Mouse (Mus musculus): Measurements from ENCODE around the gene Dph1. TPM values are rescaled to one million over a fixed set of nuclear protein-coding genes. Genes with fewer than 3 reads are reported as not detected.
"Not testable (repeated sequence)": the region's sequence is repeated elsewhere in the genome, so short reads cannot be mapped to it uniquely, and the experiment has no call there.

The Dph1 gene
- polyA plus RNA-seq, 1 experiment, result 22.2 TPM

DNA sequence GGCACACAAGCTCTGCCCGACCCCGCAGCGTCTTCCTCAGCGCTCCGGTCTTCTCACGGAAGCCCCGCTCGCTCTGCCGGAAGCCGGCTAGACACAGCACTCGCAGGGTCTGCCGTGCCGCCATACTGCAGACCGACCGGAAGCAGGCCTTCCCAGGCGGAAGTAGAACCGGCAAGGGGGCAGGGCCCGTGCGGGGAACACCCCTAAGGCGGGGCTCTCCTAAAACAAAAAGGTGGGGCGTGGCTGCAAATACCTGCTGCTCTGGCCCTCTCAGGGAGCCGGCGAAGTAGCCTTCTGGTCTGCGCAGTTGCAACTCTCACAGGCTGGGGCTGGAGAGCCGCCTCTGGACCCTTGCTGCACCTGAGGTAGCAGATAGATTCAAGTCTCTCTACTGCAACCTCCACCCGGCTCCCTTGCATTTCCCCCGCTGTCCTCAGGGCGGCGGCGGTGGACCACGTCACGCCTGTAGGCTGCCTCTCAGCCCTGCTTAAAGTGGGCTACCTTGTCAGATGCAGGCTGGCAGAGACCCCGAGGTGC, 12.3 kb downstream of the Dph1 start, which contains the start of gene Ovca2:
Gene Ovca2 (minus strand): TSS at position 164 of the 537 bp plus-strand sequence.
- peak; percentile 84 to 91 for DNase-seq (ENCODE audit: extremely low spot score in 1 of 2, low spot score in 1 of 2)

DNA sequence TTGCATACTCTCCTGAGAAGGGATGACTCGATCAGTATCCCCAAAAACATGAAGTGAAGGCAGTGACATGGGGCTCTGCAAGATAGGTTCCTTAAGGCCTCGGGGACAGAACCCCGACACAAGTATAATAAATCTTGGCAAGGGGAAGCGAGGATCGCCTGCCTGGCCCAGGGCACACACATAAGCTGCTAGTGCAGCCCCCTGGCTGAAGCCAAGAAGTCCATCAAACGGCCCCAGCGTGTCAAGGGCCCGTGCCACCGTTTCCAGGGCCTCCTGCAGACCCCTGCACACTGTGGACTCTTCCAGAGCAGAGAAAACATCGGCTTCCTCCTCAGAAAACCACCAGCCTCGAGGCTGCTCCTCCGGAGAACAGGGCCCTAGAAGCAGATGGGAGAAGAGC, 13.0 kb downstream of the Dph1 start:
- DNase-seq (ENCODE audit: extremely low spot score in 1 of 2, low spot score in 1 of 2), result no peak

DNA sequence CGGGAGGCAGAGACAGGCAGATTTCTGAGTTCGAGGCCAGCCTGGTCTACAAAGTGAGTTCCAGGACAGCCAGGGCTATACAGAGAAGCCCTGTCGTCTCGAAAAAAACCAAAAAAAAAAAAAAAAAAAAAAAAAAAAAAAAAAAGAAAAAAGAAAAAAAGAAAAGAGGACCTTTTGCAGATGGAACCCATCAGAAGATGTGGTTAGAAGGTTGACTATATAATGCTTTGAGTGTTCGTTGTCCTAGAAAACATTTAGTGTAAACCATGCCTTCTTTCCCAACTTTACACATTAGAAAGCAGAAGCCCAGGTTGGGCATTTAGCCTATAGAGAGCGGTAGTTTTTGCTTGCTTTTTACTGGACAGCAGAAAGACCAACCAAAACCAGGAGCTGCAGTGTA, 16.5 kb downstream of the Dph1 start:
- not testable (repeated sequence) for DNase-seq (ENCODE audit: extremely low spot score in 1 of 2, low spot score in 1 of 2)

DNA sequence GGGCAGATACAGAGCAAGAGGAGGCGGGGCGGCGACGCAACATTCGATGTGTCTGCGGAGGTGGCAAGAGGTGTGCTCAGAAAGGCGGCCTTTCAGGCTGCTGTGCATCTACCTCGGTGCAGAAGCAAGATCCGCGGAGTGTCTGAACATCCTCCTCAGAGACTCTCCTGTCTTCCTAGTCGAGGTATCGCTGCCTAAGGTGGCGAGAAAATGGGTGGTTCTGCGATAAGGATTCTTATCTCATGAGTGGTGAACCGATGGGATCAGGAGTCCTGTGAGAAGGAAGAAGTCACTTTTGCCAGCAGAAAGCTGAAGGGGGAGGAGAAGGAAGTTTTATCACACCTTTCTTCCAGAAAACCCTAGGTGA, 17.3 kb downstream of the Dph1 start:
- no peak for DNase-seq (ENCODE audit: extremely low spot score in 1 of 2, low spot score in 1 of 2)

DNA sequence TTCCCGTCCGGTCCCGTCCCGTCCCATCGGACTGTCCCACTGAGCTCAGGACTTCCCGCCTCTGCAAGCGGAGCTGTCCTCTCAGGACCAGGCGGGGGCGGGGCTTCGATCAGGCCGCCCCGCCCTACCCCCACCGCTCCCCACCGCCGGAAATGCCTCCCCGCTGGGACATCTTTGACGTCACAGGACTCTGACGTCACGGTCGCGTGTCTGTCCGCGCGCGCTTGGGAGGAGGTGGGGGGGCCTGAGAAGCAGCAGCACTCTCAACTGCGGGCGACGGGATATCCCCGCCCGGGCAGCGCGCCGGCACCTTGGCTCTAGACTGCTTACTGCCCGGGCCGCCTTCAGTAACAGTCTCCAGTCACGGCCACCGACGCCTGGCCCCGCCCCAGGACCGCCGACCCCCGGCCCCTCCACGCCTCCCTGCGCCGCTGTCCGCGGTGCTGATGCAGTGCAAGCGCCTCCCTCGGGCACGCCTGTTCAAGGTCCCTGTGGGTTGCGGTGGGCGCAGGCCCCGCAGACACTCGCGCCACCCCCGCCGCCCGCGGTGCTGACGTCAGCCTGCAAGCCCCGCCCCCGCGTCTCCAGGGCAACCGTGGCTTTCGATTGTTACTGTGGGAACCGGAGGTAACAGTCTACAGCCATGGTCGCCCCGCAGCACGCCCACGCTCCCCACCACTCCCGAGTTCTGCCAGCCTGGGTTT, 17.8 kb downstream of the Dph1 start:
- peak; percentile 92 to 96 for DNase-seq (ENCODE audit: extremely low spot score in 1 of 2, low spot score in 1 of 2)

DNA sequence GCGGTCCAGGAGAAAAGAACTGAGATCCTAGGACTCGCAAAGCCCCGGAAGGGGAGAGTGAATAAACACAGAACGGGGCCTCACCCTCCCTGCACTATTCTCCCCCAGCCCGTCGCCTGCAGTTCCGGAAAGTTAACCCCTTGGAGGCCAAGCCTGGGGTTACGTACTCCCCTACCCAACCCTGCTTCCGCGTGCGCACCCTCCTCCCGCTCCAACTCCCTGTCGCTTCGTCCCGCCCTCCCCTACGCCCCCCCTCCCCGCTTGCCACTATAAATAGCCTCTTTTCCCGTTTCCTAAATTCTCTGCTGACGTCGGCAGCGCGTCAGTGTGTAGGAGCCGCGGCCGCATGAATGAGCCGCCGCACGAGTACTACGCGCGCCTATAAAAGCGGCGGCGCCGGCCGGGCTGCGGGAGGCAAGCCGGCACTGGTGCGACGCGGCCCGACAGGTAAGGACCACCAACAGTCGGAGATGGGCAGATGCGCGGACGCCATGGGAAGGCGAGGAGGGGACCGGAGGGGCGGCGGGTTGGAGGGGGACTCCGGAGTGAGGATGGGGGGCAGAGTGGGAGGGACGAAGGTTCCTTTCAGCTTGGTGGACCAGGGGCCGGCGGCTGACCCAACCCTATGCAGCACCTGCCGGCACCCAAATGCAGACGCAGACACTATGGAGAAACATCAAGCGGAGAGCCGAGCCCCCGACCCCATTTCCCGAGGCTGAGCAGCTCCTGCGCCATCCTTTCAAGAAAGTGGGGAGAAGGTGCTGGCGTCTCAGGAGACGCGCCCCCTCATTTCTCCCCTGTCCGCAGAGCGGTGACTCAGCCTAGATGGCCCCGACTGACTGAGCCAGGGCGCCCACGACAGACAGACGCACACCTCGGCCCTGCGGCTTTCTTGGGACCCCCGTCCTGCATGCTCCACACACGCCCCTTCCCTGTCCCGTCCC, 18.6 kb downstream of the Dph1 start:
- peak in 1 of 2 experiments; percentile 83 for DNase-seq (ENCODE audit: extremely low spot score in 1 of 2, low spot score in 1 of 2)

DNA sequence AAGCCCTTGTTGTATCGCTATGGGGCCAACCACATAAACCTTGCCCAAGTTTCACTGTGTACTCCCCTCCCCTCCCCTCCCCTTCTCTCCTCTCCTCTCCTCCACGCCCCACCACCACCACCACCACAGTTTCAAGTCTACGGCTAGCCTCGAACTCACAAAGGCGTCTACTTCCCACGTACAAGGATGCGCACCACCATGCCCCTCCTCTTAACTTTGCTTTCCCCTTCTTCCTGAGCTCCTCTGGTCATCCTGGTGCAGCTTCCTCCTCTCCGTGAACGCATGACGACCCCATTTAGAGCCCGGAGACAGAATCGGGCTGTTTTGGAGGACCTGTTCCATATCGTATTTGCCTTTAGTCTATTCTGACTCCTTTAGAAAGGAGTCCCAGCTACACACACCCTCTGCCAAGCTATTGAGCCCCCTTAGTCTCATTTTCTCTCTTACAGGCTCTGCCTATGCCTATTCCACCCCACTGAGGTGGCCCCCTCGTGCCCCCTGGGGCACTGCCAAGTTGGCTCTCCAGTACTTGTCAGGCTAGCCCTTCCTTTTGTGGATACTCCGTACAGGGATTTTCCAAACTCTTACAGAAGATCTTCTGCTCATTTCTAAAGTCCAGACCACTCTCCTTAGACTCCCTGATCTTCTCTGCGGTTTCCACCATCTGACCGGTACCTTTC, 19.7 kb downstream of the Dph1 start:
- no peak for DNase-seq (ENCODE audit: extremely low spot score in 1 of 2, low spot score in 1 of 2)

DNA sequence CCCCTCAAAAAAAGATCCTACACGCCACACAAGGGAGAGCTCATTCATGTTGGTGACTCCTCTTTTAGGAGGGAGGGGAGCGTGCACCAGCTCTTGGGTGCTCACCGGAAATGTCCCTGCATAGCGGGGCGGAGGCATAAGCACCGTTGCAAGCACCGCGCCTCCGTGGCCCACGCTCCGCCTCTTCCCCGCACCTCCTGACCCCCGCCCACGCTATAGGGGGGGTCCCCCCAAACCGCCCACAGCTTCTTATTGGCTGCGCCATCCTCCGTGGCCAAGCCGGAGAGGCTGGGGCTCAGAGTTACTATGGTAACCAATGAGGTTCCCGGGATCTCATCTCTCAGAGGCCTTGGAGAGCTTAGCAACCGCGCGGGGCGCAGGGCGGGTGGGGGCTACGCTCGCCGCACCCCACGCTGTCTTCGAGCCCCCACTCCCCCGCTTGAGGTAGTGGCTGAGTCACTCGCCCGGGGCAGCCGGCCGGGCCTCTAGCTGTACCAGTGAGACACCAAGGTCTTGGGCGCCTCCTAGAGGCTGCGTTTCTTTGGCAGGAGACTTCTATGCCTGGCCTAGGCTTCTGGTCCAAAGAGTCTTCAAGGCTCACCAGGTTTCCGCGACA, 20.8 kb downstream of the Dph1 start:
- peak; percentile 87 to 97 for DNase-seq (ENCODE audit: extremely low spot score in 1 of 2, low spot score in 1 of 2)

DNA sequence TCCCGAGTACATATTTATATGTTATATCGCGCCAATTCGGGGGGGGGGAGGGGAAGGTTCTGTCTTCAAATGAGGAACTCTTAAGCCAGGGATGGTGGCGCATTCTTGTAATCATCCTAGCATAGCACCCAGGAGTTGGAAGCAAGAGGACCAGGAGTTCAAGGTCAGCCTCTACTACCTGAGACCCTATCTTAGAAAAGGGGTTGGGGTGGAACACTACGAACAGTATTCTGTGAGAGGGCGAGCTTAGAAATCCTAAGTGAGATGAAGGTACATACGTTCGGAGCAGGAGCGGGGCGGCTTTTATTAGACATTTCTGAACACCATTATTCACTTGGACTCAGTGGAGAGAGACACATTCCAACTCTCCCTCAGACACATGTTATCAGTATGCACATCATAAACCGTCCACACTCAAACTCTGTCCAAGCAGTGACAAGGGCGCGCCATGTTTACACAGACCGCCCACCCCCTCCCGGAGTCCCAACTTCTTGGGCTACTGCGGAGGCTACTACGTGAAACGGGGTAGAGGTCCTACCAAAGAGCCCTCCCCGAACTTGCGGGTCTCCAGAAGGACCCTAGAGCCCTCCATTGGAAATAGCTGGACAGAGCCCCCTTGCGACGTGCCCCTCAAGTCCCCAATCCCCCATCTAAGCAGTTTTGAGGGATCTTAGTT, 21.5 kb downstream of the Dph1 start, which contains the start of gene Hic1:
Gene Hic1 (minus strand): TSS at position 115 of the 676 bp plus-strand sequence.
- no peak for DNase-seq (ENCODE audit: extremely low spot score in 1 of 2, low spot score in 1 of 2)

DNA sequence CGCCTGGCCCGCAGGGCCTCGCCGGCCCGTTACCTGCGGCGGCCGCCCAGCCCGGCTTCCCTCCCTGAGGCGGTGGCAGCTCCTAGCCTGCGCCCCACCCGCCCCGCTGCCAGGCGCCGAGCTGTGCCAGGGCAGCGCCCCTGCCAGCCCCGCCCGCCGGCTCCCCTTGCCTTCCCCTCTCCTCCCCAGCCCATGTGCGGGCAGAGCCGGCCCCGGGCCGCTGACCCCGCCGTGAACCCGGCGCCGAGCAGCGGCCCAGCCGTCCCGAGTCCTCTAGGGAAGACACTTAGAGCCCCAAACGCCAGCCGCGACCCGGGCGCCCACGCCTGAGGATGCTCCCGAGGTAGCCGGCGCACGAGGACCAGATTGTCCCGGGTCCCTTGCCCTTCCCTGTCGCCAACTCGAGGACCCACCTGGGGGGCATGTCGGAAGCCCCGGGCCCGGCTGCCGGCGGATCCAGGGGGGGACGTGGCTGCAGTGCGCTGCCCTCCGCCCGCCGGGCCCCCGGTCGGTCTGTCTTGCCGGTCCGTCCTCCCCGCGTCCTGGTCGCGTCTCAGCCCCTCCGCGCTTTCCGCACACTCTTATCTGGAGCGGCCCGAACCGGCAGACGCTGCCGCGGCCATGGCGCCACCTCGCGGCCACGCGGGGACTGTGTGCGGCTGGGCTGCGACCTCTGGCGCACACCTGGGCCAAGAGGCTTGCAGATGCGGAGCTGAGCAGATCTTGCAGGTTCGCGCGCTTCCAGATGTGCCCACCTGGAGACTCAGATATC, 22.3 kb downstream of the Dph1 start:
- DNase-seq (ENCODE audit: extremely low spot score in 1 of 2, low spot score in 1 of 2), result peak in 1 of 2 experiments; percentile 80

DNA sequence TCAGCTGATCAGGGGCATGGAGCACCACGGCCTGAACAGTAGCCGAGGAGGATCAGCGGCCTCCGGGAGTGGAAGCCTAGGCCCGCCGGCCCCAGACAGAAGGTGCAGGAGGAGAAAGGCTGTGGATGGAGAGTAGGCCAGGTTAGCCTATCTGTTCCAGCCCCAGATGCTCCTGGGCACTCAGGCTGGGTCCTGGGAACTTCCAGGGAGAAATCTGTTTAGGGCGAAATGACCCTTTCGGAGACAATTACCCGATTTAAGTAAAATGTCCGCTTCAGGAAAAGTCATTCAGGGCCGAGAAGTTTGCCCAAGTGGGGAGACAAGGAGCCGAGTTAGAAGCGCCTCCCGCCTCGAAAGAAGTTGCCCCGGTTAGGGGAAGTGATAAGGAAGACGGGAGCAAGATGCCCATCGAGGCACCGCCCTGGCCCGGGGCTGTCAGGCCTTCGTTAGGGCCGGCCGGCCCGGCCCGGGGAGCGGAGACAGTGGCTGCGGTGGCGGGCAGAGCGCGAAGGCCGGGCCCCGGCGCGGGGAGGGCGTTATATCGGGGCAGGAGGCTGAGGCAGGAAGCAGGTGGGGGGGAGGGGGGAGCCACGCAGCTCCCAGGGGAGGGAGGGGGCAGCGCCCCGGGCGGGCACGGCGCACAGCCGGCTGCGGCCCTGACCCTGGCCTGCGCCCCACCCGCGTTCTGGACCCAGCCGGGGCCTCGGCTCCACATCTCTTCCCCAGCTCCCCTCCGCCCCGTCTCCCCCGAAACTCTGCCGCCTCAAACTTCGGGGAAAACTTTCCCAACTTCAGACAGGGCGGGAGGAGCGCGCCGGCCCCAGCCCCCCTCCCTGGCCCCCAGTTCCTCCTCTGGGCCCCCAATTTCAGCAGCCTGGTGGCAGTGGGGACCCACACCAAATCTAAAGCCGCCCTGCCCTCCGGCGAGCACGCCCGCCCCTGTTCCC, 23.1 kb downstream of the Dph1 start:
- no peak for DNase-seq (ENCODE audit: extremely low spot score in 1 of 2, low spot score in 1 of 2)

DNA sequence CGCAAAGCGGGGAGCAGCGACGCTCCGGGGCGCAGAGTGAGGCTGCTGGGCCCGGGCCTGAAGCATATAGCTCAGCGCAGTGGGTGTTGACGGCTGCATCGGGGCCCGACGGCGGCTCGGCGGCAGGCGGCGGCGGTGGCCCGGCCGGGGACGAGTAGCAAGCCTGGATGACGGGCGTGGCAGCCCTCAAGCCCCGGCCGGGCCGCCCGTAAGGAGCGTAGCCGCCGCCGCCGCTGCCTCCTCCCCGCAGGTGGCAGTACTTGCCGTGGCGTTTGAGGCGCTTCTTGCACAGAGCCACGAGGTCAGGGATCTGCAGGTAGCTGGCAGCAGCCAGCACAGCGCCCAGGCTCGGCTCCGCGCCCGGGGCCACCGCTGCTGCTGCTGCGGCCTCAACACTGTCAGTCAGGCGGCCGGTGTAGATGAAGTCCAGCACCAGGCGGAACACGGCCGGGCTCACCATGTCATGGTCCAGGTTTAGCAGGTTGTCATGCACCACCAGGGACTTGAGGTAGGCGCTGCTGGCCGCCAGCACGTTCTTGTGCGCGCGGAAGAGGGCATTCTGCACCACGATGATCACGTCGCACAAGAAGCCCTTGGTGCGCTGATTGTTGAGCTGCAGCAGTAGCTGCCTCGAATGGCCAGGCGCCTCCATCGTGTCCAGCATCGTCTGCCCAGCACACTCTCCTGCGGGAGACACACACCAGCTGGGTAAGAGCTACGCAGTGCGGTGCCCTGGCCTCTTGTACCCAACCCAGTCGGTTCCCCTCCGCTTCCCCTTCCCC, 24.0 kb downstream of the Dph1 start:
- DNase-seq (ENCODE audit: extremely low spot score in 1 of 2, low spot score in 1 of 2), result no peak

DNA sequence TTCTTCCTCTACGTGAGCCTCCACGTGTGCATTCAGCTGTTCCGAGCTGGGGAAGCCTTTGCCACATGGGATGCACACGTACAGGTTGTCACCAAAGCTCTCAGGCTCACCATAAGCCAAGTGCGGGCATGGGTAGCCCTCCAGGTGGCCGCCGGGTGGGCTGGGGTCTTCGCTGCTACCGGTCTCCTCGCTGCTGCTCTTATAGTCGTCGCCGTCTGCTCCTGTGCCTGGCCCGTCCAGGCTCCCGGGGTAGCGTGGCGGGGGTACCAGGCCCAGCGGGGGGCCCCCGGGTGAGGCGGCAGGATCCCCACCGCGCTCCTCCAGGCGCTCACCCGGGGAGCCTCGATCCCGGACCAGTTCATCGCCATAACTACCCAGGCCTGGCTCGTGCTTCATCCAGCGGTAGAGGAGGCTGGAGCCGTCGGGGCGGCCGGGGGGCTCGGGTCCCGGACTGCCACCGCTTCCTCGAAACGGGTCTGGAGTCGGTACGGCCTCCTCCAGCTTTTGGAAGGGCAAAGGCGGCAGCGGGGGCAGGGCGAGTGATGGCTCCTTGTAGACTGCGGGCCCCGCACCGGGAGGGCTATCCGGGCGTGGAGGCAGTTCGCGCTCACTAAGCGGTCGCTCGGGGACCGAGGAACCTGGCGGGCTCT, 24.7 kb downstream of the Dph1 start:
- no peak for DNase-seq (ENCODE audit: extremely low spot score in 1 of 2, low spot score in 1 of 2)

DNA sequence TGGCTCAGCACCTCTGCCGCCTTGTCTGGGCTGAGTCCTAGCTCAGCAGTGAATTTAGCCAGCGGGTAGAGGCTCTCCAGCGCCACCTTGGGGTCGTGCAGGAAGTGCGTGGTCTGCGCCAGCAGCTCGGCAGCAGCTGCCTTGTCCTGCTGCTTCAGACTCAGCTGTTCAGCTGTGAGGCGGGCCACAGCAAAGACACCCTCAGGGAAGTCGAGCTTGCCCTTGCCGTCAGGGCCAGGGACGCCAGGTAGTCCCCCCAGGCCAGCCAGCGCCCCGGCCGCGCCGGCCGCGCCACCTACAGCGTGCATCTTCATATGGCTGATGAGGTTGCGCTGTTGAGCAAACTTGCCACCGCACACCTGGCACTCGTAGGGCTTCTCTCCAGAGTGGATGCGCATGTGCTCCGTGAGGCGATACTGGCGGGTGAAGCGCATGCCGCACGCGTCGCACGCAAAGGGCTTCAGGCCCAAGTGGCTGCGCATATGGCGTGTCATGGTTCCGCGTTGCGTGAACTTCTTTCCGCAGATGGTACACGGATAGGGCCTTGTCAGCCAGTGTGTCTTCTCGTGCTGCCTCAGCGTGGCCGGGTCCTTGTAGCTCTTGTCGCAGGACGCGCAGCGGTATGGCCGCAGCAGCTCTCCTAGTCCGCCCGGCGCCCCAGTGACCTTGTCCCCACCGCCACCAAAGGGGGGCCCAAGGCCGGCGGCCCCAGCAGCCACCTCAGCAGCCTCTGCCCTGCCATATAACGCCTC, 25.4 kb downstream of the Dph1 start:
- DNase-seq (ENCODE audit: extremely low spot score in 1 of 2, low spot score in 1 of 2), result peak in 1 of 2 experiments; percentile 86

DNA sequence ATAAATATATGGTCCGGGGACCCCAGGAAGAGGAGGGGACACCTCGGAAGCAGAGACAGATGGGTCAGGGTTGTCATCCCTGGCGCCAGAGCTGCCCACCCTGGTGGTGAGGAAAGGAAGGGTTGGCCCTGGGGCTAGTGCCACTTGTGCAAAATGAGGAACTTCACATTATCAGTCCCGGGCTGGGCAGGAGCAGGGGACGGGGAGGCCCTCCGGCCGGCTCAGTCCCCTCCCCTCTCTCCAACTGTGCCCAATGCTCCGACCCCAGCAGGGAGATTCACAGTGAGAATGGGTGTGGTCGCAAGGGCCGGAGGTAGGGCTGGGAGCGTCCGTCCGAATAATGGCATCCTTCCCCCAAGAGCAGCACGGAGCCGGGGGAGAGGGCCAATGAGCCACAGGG, 26.3 kb downstream of the Dph1 start:
- no peak for DNase-seq (ENCODE audit: extremely low spot score in 1 of 2, low spot score in 1 of 2)

DNA sequence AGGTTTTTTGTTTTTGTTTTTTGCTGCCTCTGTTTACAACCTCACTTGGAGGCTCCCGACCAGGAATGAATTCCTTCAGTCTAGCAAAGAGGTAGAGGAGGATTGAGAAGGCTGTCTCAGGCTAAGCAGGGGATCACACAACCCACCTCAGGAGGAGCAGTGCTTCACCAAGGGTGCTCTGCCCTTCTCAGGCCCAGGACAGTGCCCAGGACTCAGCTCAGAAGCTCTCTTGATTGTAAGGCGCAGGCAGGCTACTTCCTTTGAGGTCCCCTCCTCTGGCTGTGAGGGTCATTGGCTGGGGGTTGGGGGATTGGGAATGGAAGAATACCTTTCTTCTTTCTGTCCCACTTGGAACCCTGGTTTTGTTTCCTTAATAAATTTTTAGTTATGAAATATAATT, 27.0 kb downstream of the Dph1 start:
- DNase-seq (ENCODE audit: extremely low spot score in 1 of 2, low spot score in 1 of 2), result no peak
